Mouse (Mus musculus): ENCODE results near the gene Rasip1. TPM values are rescaled to one million over a fixed set of nuclear protein-coding genes. Genes with fewer than 3 reads are reported as not detected.

The Rasip1 gene
- polyA plus RNA-seq, 1 experiment from 2014 or later = 7.7 TPM

- H3K27me3 ChIP-seq = no peaks in the 10 kb centered on the region
- ATAC-seq (ENCODE audit: low FRiP score, low read depth) = no peak
- 45% methylated on average over 18 of the region's 18 CpGs for WGBS
- no peak overlapping the region for H3K27ac ChIP-seq
- no peak overlapping the region for H3K4me2 ChIP-seq (replicated peaks)
- peaks cover 17% of the 10 kb centered on the region for H3K4me1 ChIP-seq
- no peaks in the 10 kb centered on the region for H3K9me3 ChIP-seq
- H3K36me3 ChIP-seq = no peaks in the 10 kb centered on the region
- no peak overlapping the region for H3K9ac ChIP-seq
- H3K4me3 ChIP-seq = no peak overlapping the region
These were observed 28.1 kb upstream of the Rasip1 start for GRCm38 (mm10) chr7:45598960-45599879.

- H3K27ac ChIP-seq = no peak overlapping the region
- WGBS = 78% methylated on average over 9 of the region's 9 CpGs
- no peaks in the 10 kb centered on the region for H3K36me3 ChIP-seq
- no peaks in the 10 kb centered on the region; the same call in 1 of the 2 replicates for H3K9me3 ChIP-seq
- H3K4me3 ChIP-seq = no peak overlapping the region
- no peaks in the 10 kb centered on the region for H3K27me3 ChIP-seq
- H3K9ac ChIP-seq = no peak overlapping the region
- H3K4me2 ChIP-seq (replicated peaks) = no peak overlapping the region
- ATAC-seq (ENCODE audit: low FRiP score, low read depth) = no peak
- peaks cover 9% of the 10 kb centered on the region for H3K4me1 ChIP-seq
These were observed 21.5 kb upstream of the Rasip1 start for GRCm38 (mm10) chr7:45605704-45606289.

- no peak overlapping the region for H3K4me3 ChIP-seq
- no peak overlapping the region for H3K27ac ChIP-seq
- no peaks in the 10 kb centered on the region for H3K4me1 ChIP-seq
- H3K9ac ChIP-seq = no peak overlapping the region
- no peaks in the 10 kb centered on the region for H3K27me3 ChIP-seq
- no peaks in the 10 kb centered on the region for H3K36me3 ChIP-seq
- H3K9me3 ChIP-seq = no peaks in the 10 kb centered on the region; the same call in 1 of the 2 replicates
- 65% methylated on average over 1 of the region's 1 CpGs for WGBS
- H3K4me2 ChIP-seq (replicated peaks) = no peak overlapping the region
- no peak for ATAC-seq (ENCODE audit: low FRiP score, low read depth)
These were observed 17.8 kb upstream of the Rasip1 start for GRCm38 (mm10) chr7:45609511-45609910.

GRCm38 (mm10) chr7:45616277-45616676 is 11.0 kb upstream of the Rasip1 start:
- Histone ChIP-seq H3K4me2 (replicated peaks) (0 out of 2 replicates have a peak overlapping the region, but pooled peaks have one; percentile 60), H3K4me3 (no peak overlapping the region), H3K36me3 (no peaks in the 10 kb centered on the region), H3K9me3 (no peaks in the 10 kb centered on the region), H3K27me3 (peaks cover 50% of the 10 kb centered on the region), H3K27ac (no peak overlapping the region; the same call in 1 of the 2 replicates), H3K9ac (no peak overlapping the region), H3K4me1 (peaks cover 26% of the 10 kb centered on the region)
- WGBS = 9% methylated on average over 6 of the region's 6 CpGs
- peak; percentile 54 for ATAC-seq (ENCODE audit: low FRiP score, low read depth)

GRCm38 (mm10) chr7:45617042-45617695 is 10.1 kb upstream of the Rasip1 start, which contains the start of gene Fut1:
TSS of gene Fut1 (plus strand) at chr7:45617289.
- Histone ChIP-seq H3K4me1 (peaks cover 26% of the 10 kb centered on the region), H3K9me3 (no peaks in the 10 kb centered on the region), H3K4me3 (peak within 1 kb of the TSS; percentile 31), H3K9ac (peak within 1 kb of the TSS; percentile 58), H3K27ac (no peak within 1 kb of the TSS; the same call in 1 of the 2 replicates), H3K36me3 (no peaks in the 10 kb centered on the region), H3K27me3 (peaks cover 50% of the 10 kb centered on the region), H3K4me2 (replicated peaks) (peak within 1 kb of the TSS; percentile 60)
- 0 out of 2 replicates have a peak, but pooled peaks have one; percentile 12 for ATAC-seq (ENCODE audit: low FRiP score, low read depth)
- 5% methylated on average over 31 of the region's 31 CpGs for WGBS

GRCm38 (mm10) chr7:45618316-45618715 is 9.0 kb upstream of the Rasip1 start:
- H3K36me3 ChIP-seq = no peaks in the 10 kb centered on the region
- H3K4me3 ChIP-seq = no peak overlapping the region
- peaks cover 50% of the 10 kb centered on the region for H3K27me3 ChIP-seq
- 83% methylated on average over 5 of the region's 5 CpGs for WGBS
- peaks cover 26% of the 10 kb centered on the region for H3K4me1 ChIP-seq
- H3K9me3 ChIP-seq = no peaks in the 10 kb centered on the region
- H3K27ac ChIP-seq = no peak overlapping the region
- no peak overlapping the region for H3K4me2 ChIP-seq (replicated peaks)
- no peak overlapping the region for H3K9ac ChIP-seq
- ATAC-seq (ENCODE audit: low FRiP score, low read depth) = no peak

- Histone ChIP-seq H3K9me3 (no peaks in the 10 kb centered on the region), H3K36me3 (no peaks in the 10 kb centered on the region), H3K4me2 (replicated peaks) (no peak overlapping the region), H3K4me3 (no peak overlapping the region), H3K27ac (no peak overlapping the region), H3K9ac (no peak overlapping the region), H3K27me3 (peaks cover 50% of the 10 kb centered on the region), H3K4me1 (peaks cover 26% of the 10 kb centered on the region)
- no peak for ATAC-seq (ENCODE audit: low FRiP score, low read depth)
- WGBS = 82% methylated on average over 5 of the region's 5 CpGs
These were observed 7.7 kb upstream of the Rasip1 start for GRCm38 (mm10) chr7:45619592-45619991.

- no peak for ATAC-seq (ENCODE audit: low FRiP score, low read depth)
- Histone ChIP-seq H3K27me3 (peaks cover 46% of the 10 kb centered on the region), H3K4me2 (replicated peaks) (no peak within 1 kb of the TSS), H3K4me3 (no peak within 1 kb of the TSS), H3K9me3 (no peaks in the 10 kb centered on the region), H3K36me3 (no peaks in the 10 kb centered on the region), H3K27ac (no peak within 1 kb of the TSS), H3K9ac (no peak within 1 kb of the TSS), H3K4me1 (peaks cover 12% of the 10 kb centered on the region)
- WGBS = 30% methylated on average over 9 of the region's 9 CpGs
These were observed 5.8 kb upstream of the Rasip1 start, which contains the start of gene Izumo1 for GRCm38 (mm10) chr7:45621443-45621842. TSS of gene Izumo1 (plus strand) at chr7:45621811.

GRCm38 (mm10) chr7:45623507-45623906 is 3.8 kb upstream of the Rasip1 start:
- WGBS = 87% methylated on average over 11 of the region's 11 CpGs

GRCm38 (mm10) chr7:45624718-45625117 is 2.6 kb upstream of the Rasip1 start:
- ATAC-seq (ENCODE audit: low FRiP score, low read depth) = no peak
- Histone ChIP-seq H3K9me3 (no peaks in the 10 kb centered on the region), H3K27ac (no peak overlapping the region), H3K36me3 (no peaks in the 10 kb centered on the region), H3K27me3 (peaks cover 33% of the 10 kb centered on the region), H3K4me3 (no peak overlapping the region), H3K4me2 (replicated peaks) (no peak overlapping the region), H3K9ac (no peak overlapping the region), H3K4me1 (peaks cover 4% of the 10 kb centered on the region; the same call in 1 of the 2 replicates)
- 33% methylated on average over 3 of the region's 3 CpGs for WGBS

More at GRCm38 (mm10) chr7:45623507-45623906, 3.8 kb upstream of the Rasip1 start:
- Histone ChIP-seq H3K27ac (no peak overlapping the region), H3K36me3 (no peaks in the 10 kb centered on the region), H3K4me3 (no peak overlapping the region), H3K4me1 (peaks cover 4% of the 10 kb centered on the region; the same call in 1 of the 2 replicates), H3K9ac (no peak overlapping the region), H3K9me3 (no peaks in the 10 kb centered on the region), H3K4me2 (replicated peaks) (no peak overlapping the region), H3K27me3 (peaks cover 41% of the 10 kb centered on the region)
- no peak for ATAC-seq (ENCODE audit: low FRiP score, low read depth)

GRCm38 (mm10) chr7:45625481-45625880 is 1.8 kb upstream of the Rasip1 start:
- Histone ChIP-seq H3K4me1 (peaks cover 4% of the 10 kb centered on the region; the same call in 1 of the 2 replicates), H3K27me3 (peaks cover 34% of the 10 kb centered on the region), H3K4me2 (replicated peaks) (no peak overlapping the region), H3K4me3 (no peak overlapping the region), H3K9me3 (no peaks in the 10 kb centered on the region), H3K36me3 (no peaks in the 10 kb centered on the region), H3K9ac (no peak overlapping the region), H3K27ac (no peak overlapping the region)
- WGBS = 85% methylated on average over 8 of the region's 8 CpGs
- ATAC-seq (ENCODE audit: low FRiP score, low read depth) = no peak

All from limb, embryonic 13.5 days (tissue).